Mouse (Mus musculus) lung, postnatal 25 days (tissue): ENCODE results near the gene Gm11568.
"Not testable (repeated sequence)": the region's sequence is repeated elsewhere in the genome, so short reads cannot be mapped to it uniquely, and the experiment has no call there.

Experiments
- DNase-seq: peaks from one replicate; pipeline ENCODE4 v3.0.0; 2022; ENCODE audit warnings: low spot score

The Gm11568 gene

DNA sequence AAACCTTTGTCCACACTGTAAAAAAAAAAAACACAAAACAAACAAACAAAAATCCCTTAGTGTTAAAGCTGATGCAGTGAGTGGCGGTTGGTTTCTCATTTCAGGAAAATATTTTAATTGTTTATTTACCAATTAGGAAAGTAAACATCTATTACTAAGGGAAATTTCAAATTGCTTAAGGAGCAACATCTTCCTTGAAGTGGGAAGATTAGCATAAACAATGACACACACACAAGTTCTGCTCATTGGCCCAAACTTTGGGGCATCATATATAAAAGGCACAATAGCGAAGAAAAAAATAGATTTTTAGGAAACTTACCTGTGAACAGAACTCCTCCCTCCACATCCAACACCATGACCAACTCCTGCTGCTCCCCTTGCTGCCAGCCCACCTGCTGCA, at the start of gene Gm11568:
Gene Gm11568 (plus strand): TSS at position 301 of the 400 bp plus-strand sequence.
- no peak for DNase-seq

DNA sequence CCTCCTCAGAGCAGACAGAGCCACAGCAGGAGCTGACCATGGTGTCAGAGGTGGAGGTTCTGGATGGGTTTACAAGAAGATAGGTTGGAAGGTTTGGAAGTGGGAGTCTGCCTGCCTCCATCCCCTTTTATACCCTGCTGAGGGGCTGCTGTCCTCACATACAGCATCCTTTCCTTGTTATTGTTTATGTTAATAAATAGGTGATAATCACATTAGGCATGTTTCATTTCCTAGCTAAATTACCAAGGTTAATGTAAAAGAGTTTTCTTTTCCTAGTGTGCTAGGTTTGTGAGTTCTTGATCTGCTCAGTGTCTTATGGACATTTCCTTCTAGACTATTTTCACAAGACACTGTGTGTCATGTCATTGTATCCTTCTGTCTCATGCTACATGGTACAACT, 47.9 kb upstream of the Gm11568 start, which contains the start of gene Krtap4-13:
Gene Krtap4-13 (minus strand): TSS at position 101 of the 400 bp plus-strand sequence.
- DNase-seq = not testable (repeated sequence)

DNA sequence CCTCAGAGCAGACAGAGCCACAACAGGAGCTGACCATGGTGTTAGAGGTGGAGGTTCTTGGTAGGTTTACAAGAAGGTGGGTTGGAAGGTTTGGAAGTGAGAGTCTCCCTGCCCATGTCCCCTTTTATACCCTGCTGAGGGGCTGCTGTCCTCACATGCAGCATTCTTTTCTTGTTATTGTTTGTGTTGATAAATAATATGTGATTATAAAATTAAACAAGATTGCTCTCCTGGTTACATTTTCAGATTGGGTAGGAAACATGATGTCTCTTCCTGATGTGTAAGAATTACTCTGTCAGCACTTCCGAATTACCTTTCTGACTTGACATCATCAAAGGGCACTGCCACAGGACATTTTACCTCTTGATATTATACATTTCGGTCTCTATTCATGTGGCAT, 42.2 kb upstream of the Gm11568 start, which contains the start of gene Gm11564:
Gene Gm11564 (minus strand): TSS at position 101 of the 400 bp plus-strand sequence.
- DNase-seq = not testable (repeated sequence)

DNA sequence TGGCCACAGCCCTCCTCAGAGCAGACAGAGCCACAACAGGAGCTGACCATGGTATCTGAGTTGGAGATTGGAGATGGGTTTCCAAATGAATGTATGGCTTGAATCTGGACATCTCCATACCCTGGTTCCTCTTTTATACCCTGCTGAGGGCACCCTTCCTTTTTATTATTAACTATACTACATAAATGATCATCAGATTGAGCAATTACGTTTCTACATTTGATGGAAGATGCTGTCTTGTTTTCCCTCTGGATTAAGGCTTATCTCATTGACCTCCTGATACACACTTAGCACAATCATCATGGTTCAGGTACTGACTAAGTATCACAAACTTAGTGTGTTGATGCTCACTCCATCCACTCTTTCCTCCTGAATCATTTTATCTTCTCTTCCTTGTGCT, 19.8 kb upstream of the Gm11568 start, which contains the start of gene 2300003K06Rik:
Gene 2300003K06Rik (minus strand): TSS at position 101 of the 400 bp plus-strand sequence.
- no peak for DNase-seq

DNA sequence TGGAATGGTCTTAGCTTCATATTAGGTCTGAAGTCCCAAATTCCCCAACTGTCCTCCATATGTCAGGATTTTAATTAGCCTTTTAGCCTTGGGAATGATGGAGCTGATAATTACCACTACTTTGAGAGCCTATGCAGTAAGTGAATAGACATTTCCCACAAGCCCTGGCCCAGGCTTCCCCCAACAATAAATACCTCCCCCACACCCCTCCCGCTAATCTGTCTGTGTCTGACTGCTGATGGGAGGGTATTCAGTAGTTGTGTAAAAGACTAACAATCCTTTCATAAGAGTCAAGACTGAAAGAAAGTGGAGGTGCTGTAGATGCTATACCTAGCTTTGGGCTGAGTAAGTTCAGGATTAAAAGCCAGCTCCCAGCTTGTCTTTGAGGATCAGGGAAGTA, 15.5 kb upstream of the Gm11568 start:
- DNase-seq = no peak

DNA sequence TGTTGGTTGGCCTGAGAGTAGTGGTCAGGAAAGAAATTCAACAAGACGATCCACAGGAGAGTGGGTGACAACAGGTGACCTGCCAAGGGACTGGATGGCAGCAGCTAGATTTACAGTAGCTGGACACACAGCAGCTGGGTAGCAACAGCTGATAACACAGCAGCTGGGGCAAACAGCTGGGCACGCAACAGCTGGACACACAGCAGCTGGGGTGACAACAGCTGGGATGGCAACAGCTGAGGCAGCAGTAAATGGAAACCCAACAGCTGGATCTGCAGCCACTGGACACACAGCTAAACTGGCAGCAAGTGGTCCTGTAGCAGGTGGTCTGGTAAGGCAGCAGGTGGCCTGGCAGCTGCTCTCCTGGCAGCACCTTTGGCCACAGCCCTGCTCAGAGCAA, 11.0 kb upstream of the Gm11568 start:
- no peak for DNase-seq

DNA sequence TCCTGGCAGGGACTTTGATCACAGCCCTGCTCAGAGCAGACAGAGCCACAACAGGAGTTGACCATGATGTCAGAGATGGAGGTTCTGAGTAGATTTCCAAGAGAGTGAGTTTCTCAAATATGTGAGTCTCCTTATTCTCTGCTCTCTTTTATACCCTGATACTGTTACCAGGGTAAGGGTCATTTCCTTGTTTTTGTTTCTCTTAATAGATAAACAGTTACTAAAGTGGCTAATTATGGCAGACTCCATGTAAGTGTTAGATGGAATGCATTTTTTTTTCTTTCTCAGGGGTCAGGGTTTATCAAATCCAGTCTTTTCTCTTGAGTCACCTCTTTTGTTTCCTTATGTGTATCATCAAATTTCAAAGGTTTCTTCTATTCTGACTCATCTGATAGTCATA, 6.2 kb upstream of the Gm11568 start, which contains the start of gene Krtap4-16:
Gene Krtap4-16 (minus strand): TSS at position 101 of the 400 bp plus-strand sequence.
- DNase-seq = no peak

DNA sequence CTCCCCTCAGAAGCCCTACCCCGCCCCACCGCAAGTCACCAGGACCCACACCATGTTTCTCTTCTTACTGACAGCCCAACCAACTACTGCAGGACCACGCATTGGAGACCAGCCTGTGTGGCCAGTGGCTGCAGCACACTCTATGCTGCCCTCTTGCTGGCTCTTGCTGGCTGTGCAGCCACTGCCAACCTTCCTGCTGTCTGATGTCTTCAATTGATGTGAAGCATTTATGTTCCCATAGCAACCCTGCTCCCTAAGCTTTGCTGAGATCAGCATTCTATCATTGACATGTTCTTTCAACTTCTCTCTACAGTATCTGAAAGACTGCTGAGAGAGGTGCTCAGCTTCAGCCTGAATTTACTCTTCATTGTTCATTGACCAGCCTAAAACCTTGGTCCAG, 3.6 kb upstream of the Gm11568 start:
- DNase-seq = no peak

DNA sequence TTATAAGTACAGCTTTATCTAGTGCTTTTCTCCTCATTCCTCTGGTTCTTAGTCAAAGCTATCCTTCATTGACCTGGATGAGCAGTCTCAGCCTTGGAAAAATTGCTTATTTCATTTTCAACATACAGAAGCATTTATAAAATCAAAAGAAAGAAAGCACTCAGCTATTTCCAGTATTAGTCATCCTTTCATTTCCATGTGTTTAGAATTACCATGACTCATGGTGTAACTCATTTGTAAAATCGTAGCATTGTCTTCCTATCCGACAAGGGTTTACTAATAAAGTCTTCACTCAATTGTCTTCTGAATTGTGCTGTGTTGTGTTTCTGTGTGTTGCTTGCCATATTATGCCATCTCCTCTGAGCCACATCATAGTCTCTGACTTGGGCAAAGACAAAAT, 1.0 kb downstream of the Gm11568 start:
- DNase-seq = no peak

DNA sequence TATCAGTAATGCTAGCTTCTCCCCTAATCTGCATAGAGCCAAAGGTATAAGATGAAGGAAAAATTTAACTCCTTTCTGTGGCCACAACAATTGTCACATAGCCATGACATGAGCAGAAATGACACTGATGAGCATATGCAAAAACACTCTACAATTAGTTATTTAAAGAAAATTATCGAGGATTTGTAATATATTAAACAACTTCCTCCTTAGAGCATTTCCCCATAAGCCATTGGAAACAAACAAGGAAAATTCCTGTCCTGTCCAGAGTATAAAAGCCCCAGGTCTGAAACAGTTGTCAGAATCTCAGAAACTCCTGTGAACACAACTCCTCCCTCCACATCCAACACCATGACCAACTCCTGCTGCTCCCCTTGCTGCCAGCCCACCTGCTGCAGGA, 6.5 kb downstream of the Gm11568 start, which contains the start of gene Gm11559:
Gene Gm11559 (plus strand): TSS at position 301 of the 400 bp plus-strand sequence.
- not testable (repeated sequence) for DNase-seq

DNA sequence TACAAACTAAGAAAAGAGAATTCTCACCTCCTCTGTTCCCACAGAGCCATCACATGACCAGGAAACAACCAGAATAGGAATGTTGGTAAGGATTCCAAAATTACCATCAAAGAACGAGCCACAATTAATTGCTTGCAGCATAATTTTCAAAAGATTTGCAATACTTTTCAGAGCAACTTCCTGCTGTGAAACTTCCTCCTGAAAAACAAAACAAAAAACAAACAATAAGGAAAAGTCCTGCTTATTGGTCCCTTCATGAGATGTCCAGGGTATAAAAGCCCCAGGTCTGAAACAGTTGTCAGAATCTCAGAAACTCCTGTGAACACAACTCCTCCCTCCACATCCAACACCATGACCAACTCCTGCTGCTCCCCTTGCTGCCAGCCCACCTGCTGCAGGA, 15.4 kb downstream of the Gm11568 start, which contains the start of gene Krtap9-1:
Gene Krtap9-1 (plus strand): TSS at position 301 of the 400 bp plus-strand sequence.
- not testable (repeated sequence) for DNase-seq

DNA sequence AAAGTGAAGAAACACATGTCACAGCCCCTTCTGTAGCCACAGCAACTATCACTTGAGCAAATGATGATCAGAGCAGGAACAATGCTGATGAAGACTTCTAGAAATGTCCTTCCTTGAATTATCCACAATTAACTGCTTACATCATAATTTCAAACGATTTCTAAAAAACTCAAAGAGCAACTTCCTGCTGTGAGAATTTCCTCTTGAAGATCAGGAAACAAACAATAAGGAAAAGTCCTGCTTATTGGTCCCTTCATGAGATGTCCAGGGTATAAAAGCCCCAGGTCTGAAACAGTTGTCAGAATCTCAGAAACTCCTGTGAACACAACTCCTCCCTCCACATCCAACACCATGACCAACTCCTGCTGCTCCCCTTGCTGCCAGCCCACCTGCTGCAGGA, 21.2 kb downstream of the Gm11568 start, which contains the start of gene Gm11567:
Gene Gm11567 (plus strand): TSS at position 301 of the 400 bp plus-strand sequence.
- DNase-seq = not testable (repeated sequence)

DNA sequence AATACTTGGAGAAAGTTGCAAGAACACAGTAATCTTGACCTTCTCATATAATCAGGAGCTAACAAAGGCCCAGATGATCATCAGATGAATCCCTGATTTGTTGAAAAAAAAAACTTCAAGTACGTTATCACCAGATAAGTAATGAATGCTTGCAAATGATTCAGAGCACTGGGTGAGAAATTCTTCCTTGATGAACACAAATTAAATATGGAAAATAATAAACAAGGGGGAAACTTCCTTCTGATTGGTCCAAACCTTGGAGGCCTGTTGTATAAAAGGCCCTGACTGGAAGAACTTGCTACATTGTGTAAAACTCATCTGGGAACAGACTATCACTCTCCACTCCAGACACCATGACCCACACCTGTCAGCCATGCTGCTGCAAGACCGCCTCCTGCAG, 49.9 kb downstream of the Gm11568 start, which contains the start of gene Krtap31-1:
Gene Krtap31-1 (plus strand): TSS at position 301 of the 400 bp plus-strand sequence.
- DNase-seq = no peak
